Mouse (Mus musculus): ENCODE measurements around the gene Slc17a8.

- TF ChIP-seq CHD2 (IDR thresholded peaks at IDR 0.05; ENCODE audit: low read depth, low read length), result no peak
- no peak for TF ChIP-seq ZNF384 (IDR thresholded peaks at IDR 0.05; ENCODE audit: low read depth, low read length)
- no peak for TF ChIP-seq MAFK (IDR thresholded peaks at IDR 0.05; ENCODE audit: insufficient read depth, low read depth, low read length)
Measured at GRCm38 (mm10) chr10:89588708-89589107, 32.3 kb downstream of the Slc17a8 start.
